ENCODE assay signal across 22 mouse cellular contexts in the genomic region with DNA sequence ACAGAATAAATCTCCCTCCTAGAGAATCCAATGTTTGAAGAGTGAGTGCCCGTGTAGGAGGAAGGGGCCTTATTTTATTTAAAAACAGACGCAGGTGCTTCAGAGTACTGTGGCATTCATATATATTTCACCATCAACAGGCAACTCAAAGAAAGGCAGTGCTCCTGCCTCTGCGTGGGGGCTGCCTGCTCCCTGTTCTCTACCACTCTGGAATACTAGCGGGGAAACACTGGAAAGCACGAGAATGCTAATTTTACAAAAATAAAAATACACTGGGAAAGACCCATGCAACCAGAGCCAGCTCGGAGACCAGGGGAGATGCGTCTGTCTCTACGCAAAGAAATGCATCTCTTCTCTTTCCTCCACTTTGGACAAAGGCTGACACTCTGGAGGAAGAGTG.
DNase-seq lines count a peak whose midpoint lies in the region; ATAC-seq and TF ChIP-seq lines count a peak whose summit lies in the region.
"Had no signal": no experiment of that assay in that cellular context is flagged by ENCODE, and none has a peak within 500 bp of the region (broad histone marks: within the 10 kb centered on the region; RNA-seq: fewer than 3 reads in every experiment).

No protein-coding gene starts in this region.

- DNase-seq in neural tube, embryonic 10.5 days (ENCODE audit: extremely low spot score, low spot score) = no peak
- DNase-seq in midbrain, postnatal 0 days (ENCODE audit: low spot score) = no peak
- no peak for DNase-seq in cerebellum, adult 2 months
- DNase-seq: adrenal gland, postnatal 25 days; cerebellum, adult 18-20 months; cerebellum, postnatal 14 days; embryo, embryonic 11 days; gastrocnemius, postnatal 10 days; heart, adult 18-20 months; heart, postnatal 10 days; heart, postnatal 4 days; kidney, adult 11 months had no signal

- ATAC-seq in forebrain, embryonic 16.5 days = no peak
- no peak for ATAC-seq in forebrain, embryonic 13.5 days
- ATAC-seq in hindbrain, embryonic 15.5 days (ENCODE audit: low FRiP score, low read depth) = no peak
- ATAC-seq in hindbrain, embryonic 12.5 days (ENCODE audit: low FRiP score) = no peak
- ATAC-seq in neural tube, embryonic 13.5 days (ENCODE audit: low read depth) = 0 out of 2 replicates have a peak, but pooled peaks have one; percentile 19
- ATAC-seq in midbrain, postnatal 0 days (ENCODE audit: low FRiP score) = no peak
- ATAC-seq: activated CD4-positive, CD25-positive, alpha-beta regulatory T cell, adult 4 months; Patski had no signal

- no peak for TF ChIP-seq CTCF in midbrain, postnatal 0 days (IDR thresholded peaks at IDR 0.05)
- no peak for TF ChIP-seq CTCF in cerebellum, adult 2 months (IDR thresholded peaks at IDR 0.05; ENCODE audit: borderline replicate concordance, insufficient read depth, low read depth, low read length)

- no peak for TF ChIP-seq POLR2A in cerebellum, adult 2 months (IDR thresholded peaks at IDR 0.05; ENCODE audit: borderline replicate concordance, insufficient read depth, low read length)

- no peaks in the 10 kb centered on the region for H3K27me3 ChIP-seq in forebrain, embryonic 16.5 days (replicated peaks; ENCODE audit: control insufficient read depth, insufficient read depth, low read length)
- no peaks in the 10 kb centered on the region for H3K27me3 ChIP-seq in forebrain, embryonic 13.5 days
- no peaks in the 10 kb centered on the region for H3K27me3 ChIP-seq in hindbrain, embryonic 15.5 days
- H3K27me3 ChIP-seq in hindbrain, embryonic 12.5 days = no peaks in the 10 kb centered on the region
- no peaks in the 10 kb centered on the region for H3K27me3 ChIP-seq in neural tube, embryonic 13.5 days
- H3K27me3 ChIP-seq in midbrain, postnatal 0 days (ENCODE audit: insufficient read depth, low read length) = no peaks in the 10 kb centered on the region
- no peaks in the 10 kb centered on the region for H3K27me3 ChIP-seq in cerebellum, adult 2 months (ENCODE audit: control insufficient read depth, insufficient read depth, low read length)
- H3K27me3 ChIP-seq: embryonic facial prominence, embryonic 15.5 days had no signal

- no peak overlapping the region for H3K4me3 ChIP-seq in forebrain, embryonic 16.5 days (replicated peaks; ENCODE audit: low read length)
- H3K4me3 ChIP-seq in forebrain, embryonic 13.5 days = no peak overlapping the region
- H3K4me3 ChIP-seq in hindbrain, embryonic 15.5 days = no peak overlapping the region
- no peak overlapping the region for H3K4me3 ChIP-seq in hindbrain, embryonic 12.5 days
- no peak overlapping the region for H3K4me3 ChIP-seq in neural tube, embryonic 13.5 days
- H3K4me3 ChIP-seq in midbrain, postnatal 0 days (ENCODE audit: low read depth, low read length) = no peak overlapping the region
- no peak overlapping the region for H3K4me3 ChIP-seq in cerebellum, adult 2 months (replicated peaks; ENCODE audit: insufficient read depth, low read depth, low read length)
- H3K4me3 ChIP-seq: embryonic facial prominence, embryonic 15.5 days; erythroblast, embryonic 14.5 days; heart, embryonic 10.5 days had no signal

- no peaks in the 10 kb centered on the region for H3K9me3 ChIP-seq in forebrain, embryonic 16.5 days (ENCODE audit: control insufficient read depth, low read length)
- no peaks in the 10 kb centered on the region for H3K9me3 ChIP-seq in forebrain, embryonic 13.5 days (replicated peaks)
- H3K9me3 ChIP-seq in hindbrain, embryonic 15.5 days = no peaks in the 10 kb centered on the region
- H3K9me3 ChIP-seq in hindbrain, embryonic 12.5 days (replicated peaks) = no peaks in the 10 kb centered on the region
- H3K9me3 ChIP-seq in neural tube, embryonic 13.5 days = no peaks in the 10 kb centered on the region
- no peaks in the 10 kb centered on the region for H3K9me3 ChIP-seq in midbrain, postnatal 0 days (ENCODE audit: low read length)
- H3K9me3 ChIP-seq: embryonic facial prominence, embryonic 15.5 days; heart, embryonic 10.5 days had no signal

- H3K4me1 ChIP-seq in forebrain, embryonic 16.5 days (replicated peaks; ENCODE audit: control insufficient read depth, insufficient read depth, low read length) = peaks cover 10% of the 10 kb centered on the region
- H3K4me1 ChIP-seq in forebrain, embryonic 13.5 days = peaks cover 10% of the 10 kb centered on the region
- H3K4me1 ChIP-seq in hindbrain, embryonic 15.5 days (replicated peaks) = peaks cover 14% of the 10 kb centered on the region
- H3K4me1 ChIP-seq in hindbrain, embryonic 12.5 days = no peaks in the 10 kb centered on the region
- H3K4me1 ChIP-seq in neural tube, embryonic 13.5 days (replicated peaks) = peaks cover 13% of the 10 kb centered on the region
- H3K4me1 ChIP-seq in midbrain, postnatal 0 days (ENCODE audit: insufficient read depth, low read length) = 0 out of 2 replicates have a peak, but pooled peaks cover 2% of the 10 kb centered on the region
- no peaks in the 10 kb centered on the region for H3K4me1 ChIP-seq in cerebellum, adult 2 months (ENCODE audit: control insufficient read depth, insufficient read depth, low read length)
- H3K4me1 ChIP-seq: heart, embryonic 10.5 days had no signal

- H3K27ac ChIP-seq in forebrain, embryonic 16.5 days (ENCODE audit: low read length) = peak overlapping the region; percentile 33; the same call in 1 of the 2 replicates
- H3K27ac ChIP-seq in forebrain, embryonic 13.5 days = no peak overlapping the region
- H3K27ac ChIP-seq in hindbrain, embryonic 15.5 days (replicated peaks) = no peak overlapping the region; the same call in 1 of the 2 replicates
- H3K27ac ChIP-seq in hindbrain, embryonic 12.5 days = no peak overlapping the region
- peak overlapping the region; percentile 39; the same call in 1 of the 2 replicates for H3K27ac ChIP-seq in neural tube, embryonic 13.5 days (replicated peaks)
- H3K27ac ChIP-seq in midbrain, postnatal 0 days (ENCODE audit: low read depth, low read length) = no peak overlapping the region
- no peak overlapping the region for H3K27ac ChIP-seq in cerebellum, adult 2 months (ENCODE audit: insufficient read depth, low read length)
- H3K27ac ChIP-seq: embryonic facial prominence, embryonic 15.5 days; heart, embryonic 10.5 days had no signal

- 67% methylated on average over 8 of the region's 8 CpGs for WGBS in forebrain, embryonic 16.5 days
- 65% methylated on average over 8 of the region's 8 CpGs for WGBS in forebrain, embryonic 13.5 days
- WGBS in hindbrain, embryonic 15.5 days = 55% methylated on average over 8 of the region's 8 CpGs
- WGBS in hindbrain, embryonic 12.5 days = 70% methylated on average over 8 of the region's 8 CpGs
- WGBS in neural tube, embryonic 13.5 days = 59% methylated on average over 8 of the region's 8 CpGs
- 51% methylated on average over 8 of the region's 8 CpGs for WGBS in midbrain, postnatal 0 days
- WGBS in cerebellum, adult 2 months = 79% methylated on average over 8 of the region's 8 CpGs

- no peak overlapping the region for H3K9ac ChIP-seq in forebrain, embryonic 16.5 days (replicated peaks; ENCODE audit: low read depth, low read length)
- H3K9ac ChIP-seq in forebrain, embryonic 13.5 days = no peak overlapping the region
- H3K9ac ChIP-seq in hindbrain, embryonic 15.5 days = no peak overlapping the region
- H3K9ac ChIP-seq in hindbrain, embryonic 12.5 days = no peak overlapping the region
- H3K9ac ChIP-seq in neural tube, embryonic 13.5 days = no peak overlapping the region
- H3K9ac ChIP-seq in midbrain, postnatal 0 days (replicated peaks; ENCODE audit: low read length, poor library complexity, severe bottlenecking) = no peak overlapping the region
- H3K9ac ChIP-seq: embryonic facial prominence, embryonic 15.5 days had no signal

- no peak overlapping the region for H3K4me2 ChIP-seq in forebrain, embryonic 16.5 days (ENCODE audit: low read length)
- no peak overlapping the region for H3K4me2 ChIP-seq in forebrain, embryonic 13.5 days
- H3K4me2 ChIP-seq in hindbrain, embryonic 15.5 days = 0 out of 2 replicates have a peak overlapping the region, but pooled peaks have one; percentile 14
- H3K4me2 ChIP-seq in hindbrain, embryonic 12.5 days (replicated peaks) = no peak overlapping the region
- peak overlapping the region; percentile 7; the same call in 1 of the 2 replicates for H3K4me2 ChIP-seq in neural tube, embryonic 13.5 days
- peak overlapping the region; percentile 20; the same call in 1 of the 2 replicates for H3K4me2 ChIP-seq in midbrain, postnatal 0 days (ENCODE audit: low read depth, low read length, poor library complexity, severe bottlenecking)
- H3K4me2 ChIP-seq: embryonic facial prominence, embryonic 15.5 days had no signal

- H3K36me3 ChIP-seq in forebrain, embryonic 16.5 days (ENCODE audit: control insufficient read depth, insufficient read depth) = no peaks in the 10 kb centered on the region
- no peaks in the 10 kb centered on the region for H3K36me3 ChIP-seq in forebrain, embryonic 13.5 days (ENCODE audit: poor library complexity, severe bottlenecking)
- no peaks in the 10 kb centered on the region for H3K36me3 ChIP-seq in hindbrain, embryonic 15.5 days
- H3K36me3 ChIP-seq in hindbrain, embryonic 12.5 days = no peaks in the 10 kb centered on the region
- H3K36me3 ChIP-seq in neural tube, embryonic 13.5 days = no peaks in the 10 kb centered on the region
- no peaks in the 10 kb centered on the region for H3K36me3 ChIP-seq in midbrain, postnatal 0 days (ENCODE audit: insufficient read depth, low read length)
- H3K36me3 ChIP-seq: embryonic facial prominence, embryonic 15.5 days; heart, embryonic 10.5 days had no signal

Comparison
In these comparisons a context has a peak if more than half of its experiments do, and no peak if none do; other contexts are left out.
1. H3K27ac ChIP-seq: peak in forebrain, embryonic 16.5 days (single experiment) and neural tube, embryonic 13.5 days (single experiment); none in forebrain, embryonic 13.5 days (single experiment), hindbrain, embryonic 15.5 days (single experiment), hindbrain, embryonic 12.5 days (single experiment), midbrain, postnatal 0 days (single experiment) and cerebellum, adult 2 months (single experiment).
2. H3K4me2 ChIP-seq: peak in hindbrain, embryonic 15.5 days (single experiment), neural tube, embryonic 13.5 days (single experiment) and midbrain, postnatal 0 days (single experiment); none in forebrain, embryonic 16.5 days (single experiment), forebrain, embryonic 13.5 days (single experiment) and hindbrain, embryonic 12.5 days (single experiment).